Mouse (Mus musculus) heart, adult 2 months (tissue): ENCODE results near the gene Brd7. TPM values are rescaled to one million over a fixed set of nuclear protein-coding genes. Genes with fewer than 3 reads are reported as not detected.

Experiments
- DNase-seq, 2 experiments: peaks; one replicate each; pipeline ENCODE4 v3.0.0; 2021
- H3K27ac ChIP-seq: fragments of 200-600 bp; 2 replicates; pipeline ENCODE4 v1.8.1; 2022
- H3K27me3 ChIP-seq: fragments of 200-500 bp; 2 replicates; pipeline ENCODE4 v1.6.1; 2012; ENCODE audit warnings: mild to moderate bottlenecking, low read length, inconsistent platforms, mixed read lengths; ENCODE audit not compliant: control insufficient read depth, insufficient read depth
- H3K36me3 ChIP-seq: fragments of 200-500 bp; 2 replicates; pipeline ENCODE4 v1.6.1; 2012; ENCODE audit warnings: low read length, inconsistent platforms; ENCODE audit not compliant: control insufficient read depth, insufficient read depth
- H3K4me1 ChIP-seq: fragments of 200-500 bp; 2 replicates; pipeline ENCODE4 v1.6.1; 2011; ENCODE audit warnings: low read length; ENCODE audit not compliant: control insufficient read depth, insufficient read depth
- H3K4me3 ChIP-seq: fragments of 200-600 bp; 2 replicates; pipeline ENCODE4 v1.8.1; 2022
- H3K79me2 ChIP-seq: fragments of 200-500 bp; replicated peaks from 2 replicates; pipeline ENCODE4 v1.6.1; 2012; ENCODE audit warnings: mild to moderate bottlenecking, inconsistent platforms, low read length, moderate library complexity, mixed read lengths; ENCODE audit not compliant: control insufficient read depth, insufficient read depth
- H3K9ac ChIP-seq: fragments of 200-500 bp; 2 replicates; pipeline ENCODE4 v1.6.1; 2012; ENCODE audit warnings: low read depth, mild to moderate bottlenecking, control low read depth, inconsistent platforms, low read length, mixed read lengths
- CTCF ChIP-seq: fragments of 200-600 bp; IDR thresholded peaks from 2 replicates; pipeline ENCODE4 v1.8.1; 2022; ENCODE audit warnings: antibody characterized with exemption, mild to moderate bottlenecking, moderate library complexity
- EP300 ChIP-seq: fragments of 200-500 bp; IDR thresholded peaks from 2 replicates; pipeline ENCODE4 v1.6.1; 2011; ENCODE audit warnings: low read depth, low read length, control low read depth; ENCODE audit not compliant: insufficient read depth
- POLR2A ChIP-seq: fragments of 200-500 bp; IDR thresholded peaks from 2 replicates; pipeline ENCODE4 v1.6.1; 2011; ENCODE audit warnings: mild to moderate bottlenecking, low read depth, low read length, control low read depth; ENCODE audit not compliant: insufficient read depth
- WGBS: fragments of 180-500 bp; shearing (Covaris S2); methylation state at CpG from one replicate; pipeline ENCODE4 v1.1.7; 2018; 5-methylcytosine and 5-hydroxymethylcytosine counted together
- intact Hi-C: fragments of 180-260 bp; cut with DNase I; formaldehyde crosslinking; loops from one replicate; pipeline ENCODE4 v1.15.1; 2025
- polyA plus RNA-seq: library from polyadenylated mRNA; depleted of rRNA; stranded (reverse); fragments of >200 nt; gene quantifications from 2 replicates; pipeline ENCODE4 v1.2.3, GENCODE M21; 2012
- total RNA-seq, 2 experiments: library from RNA; stranded (reverse); gene quantifications; 2 replicates each; pipeline ENCODE4 v1.2.3; 2021

Gene Brd7
- total and polyA plus RNA-seq, 3 experiments, result 30.9 to 79.0 (median 78.9) TPM

GRCm38 (mm10) chr8:88288622-88289242, 73.3 kb downstream of the Brd7 start:
- peak overlapping the region; percentile 63 for H3K27ac ChIP-seq

GRCm38 (mm10) chr8:88286421-88286960, 75.5 kb downstream of the Brd7 start:
- H3K36me3 ChIP-seq, result no peaks in the 10 kb centered on the region
- H3K27me3 ChIP-seq, result no peaks in the 10 kb centered on the region
- no peaks in the 10 kb centered on the region for H3K79me2 ChIP-seq
- peaks cover 14% of the 10 kb centered on the region for H3K4me1 ChIP-seq
- H3K9ac ChIP-seq, result no peak overlapping the region
- intact Hi-C loops, result no loop called here
- DNase-seq, result no peak
- 47% methylated on average over 14 of the region's 14 CpGs for WGBS
- TF ChIP-seq EP300, result no peak
- TF ChIP-seq CTCF, result no peak
- TF ChIP-seq POLR2A, result no peak
- no peak overlapping the region for H3K4me3 ChIP-seq
- no peak overlapping the region for H3K27ac ChIP-seq

More at GRCm38 (mm10) chr8:88288622-88289242, 73.3 kb downstream of the Brd7 start:
- H3K36me3 ChIP-seq, result no peaks in the 10 kb centered on the region
- peak overlapping the region; percentile 30 for H3K9ac ChIP-seq
- TF ChIP-seq EP300 (no peak), CTCF (no peak), POLR2A (no peak)
- no peak overlapping the region for H3K4me3 ChIP-seq
- peak; percentile 61 to 71 for DNase-seq
- H3K27me3 ChIP-seq, result no peaks in the 10 kb centered on the region
- H3K79me2 ChIP-seq, result no peaks in the 10 kb centered on the region
- WGBS, result 55% methylated on average over 12 of the region's 12 CpGs
- intact Hi-C loops, result no loop called here
- peaks cover 5% of the 10 kb centered on the region for H3K4me1 ChIP-seq

GRCm38 (mm10) chr8:88285469-88286356, 76.3 kb downstream of the Brd7 start:
- TF ChIP-seq CTCF (peak; percentile 35; the same call in 1 of the 2 replicates), EP300 (no peak), POLR2A (no peak)
- Histone ChIP-seq H3K36me3 (no peaks in the 10 kb centered on the region), H3K9ac (no peak overlapping the region), H3K4me3 (no peak overlapping the region), H3K27ac (peak overlapping the region; percentile 41), H3K27me3 (no peaks in the 10 kb centered on the region), H3K79me2 (no peaks in the 10 kb centered on the region), H3K4me1 (peaks cover 14% of the 10 kb centered on the region)
- DNase-seq, result peak in 1 of 2 experiments; percentile 33
- intact Hi-C loops, result no loop called here
- 89% methylated on average over 8 of the region's 8 CpGs for WGBS

GRCm38 (mm10) chr8:88284738-88285137, 77.3 kb downstream of the Brd7 start:
- Histone ChIP-seq H3K27ac (peak overlapping the region; percentile 41), H3K36me3 (no peaks in the 10 kb centered on the region), H3K79me2 (no peaks in the 10 kb centered on the region), H3K4me3 (no peak overlapping the region), H3K27me3 (no peaks in the 10 kb centered on the region), H3K4me1 (peaks cover 14% of the 10 kb centered on the region), H3K9ac (no peak overlapping the region)
- DNase-seq, result peak in 1 of 2 experiments; percentile 44
- intact Hi-C loops, result no loop called here
- 46% methylated on average over 7 of the region's 7 CpGs for WGBS
- TF ChIP-seq EP300, result no peak
- TF ChIP-seq POLR2A, result 0 out of 2 replicates have a peak, but pooled peaks have one; percentile 23

- TF ChIP-seq EP300, result no peak
- TF ChIP-seq CTCF, result no peak
- TF ChIP-seq POLR2A, result no peak
- WGBS, result 67% methylated on average over 13 of the region's 13 CpGs
- peak overlapping the region; percentile 43 for H3K27ac ChIP-seq
These were observed 78.5 kb downstream of the Brd7 start for GRCm38 (mm10) chr8:88283243-88284115.

More at GRCm38 (mm10) chr8:88283243-88284115, 78.5 kb downstream of the Brd7 start:
- intact Hi-C loops, result no loop called here
- H3K79me2 ChIP-seq, result no peaks in the 10 kb centered on the region
- no peaks in the 10 kb centered on the region for H3K27me3 ChIP-seq
- peaks cover 17% of the 10 kb centered on the region for H3K4me1 ChIP-seq
- H3K4me3 ChIP-seq, result no peak overlapping the region
- no peaks in the 10 kb centered on the region for H3K36me3 ChIP-seq
- no peak overlapping the region for H3K9ac ChIP-seq
- DNase-seq, result peak in 1 of 2 experiments; percentile 20
